Mouse (Mus musculus): ENCODE results near the gene Acvr1.

- TF ChIP-seq POLR2A (IDR thresholded peaks at IDR 0.05; ENCODE audit: insufficient read length, low read depth) (no peak), E2F4 (IDR thresholded peaks at IDR 0.05; ENCODE audit: insufficient read depth) (no peak), MYOD1 (IDR thresholded peaks at IDR 0.05; ENCODE audit: control insufficient read depth in 1 of 3, insufficient read length in 2 of 3, low read depth in 2 of 3) (no peak), CEBPB (IDR thresholded peaks at IDR 0.05; ENCODE audit: insufficient read depth, poor library complexity, severe bottlenecking) (no peak), MAX (IDR thresholded peaks at IDR 0.05; ENCODE audit: low read depth) (no peak), TCF3 (IDR thresholded peaks at IDR 0.05; ENCODE audit: insufficient read length, low read depth) (no peak), MYOG (IDR thresholded peaks at IDR 0.05; ENCODE audit: control insufficient read depth in 1 of 3, insufficient read depth in 1 of 3, insufficient read length in 2 of 3, low read depth in 2 of 3) (no peak), POLR2AphosphoS2 (IDR thresholded peaks at IDR 0.05; ENCODE audit: insufficient read length, low read depth) (no peak), TCF12 (IDR thresholded peaks at IDR 0.05; ENCODE audit: insufficient read depth, poor library complexity, severe bottlenecking) (no peak), USF1 (IDR thresholded peaks at IDR 0.05; ENCODE audit: low read depth) (no peak)
Measured at GRCm38 (mm10) chr2:58530521-58530920, 36.4 kb downstream of the Acvr1 start.
